Mouse (Mus musculus) testis, adult 2 months (tissue): ENCODE data around the gene Becn1.

ENCODE experiments used
- CTCF ChIP-seq: fragments of 200-500 bp; IDR thresholded peaks from 2 replicates; pipeline ENCODE4 v1.5.1; 2012; ENCODE audit warnings: low read depth, mild to moderate bottlenecking, inconsistent platforms, low read length, moderate library complexity; ENCODE audit not compliant: control insufficient read depth, insufficient read depth, insufficient replicate concordance
- POLR2A ChIP-seq: fragments of 200-500 bp; IDR thresholded peaks from 2 replicates; pipeline ENCODE4 v1.6.1; 2012; ENCODE audit warnings: low read depth, mild to moderate bottlenecking, inconsistent platforms, low read length, moderate library complexity; ENCODE audit not compliant: control insufficient read depth

DNA sequence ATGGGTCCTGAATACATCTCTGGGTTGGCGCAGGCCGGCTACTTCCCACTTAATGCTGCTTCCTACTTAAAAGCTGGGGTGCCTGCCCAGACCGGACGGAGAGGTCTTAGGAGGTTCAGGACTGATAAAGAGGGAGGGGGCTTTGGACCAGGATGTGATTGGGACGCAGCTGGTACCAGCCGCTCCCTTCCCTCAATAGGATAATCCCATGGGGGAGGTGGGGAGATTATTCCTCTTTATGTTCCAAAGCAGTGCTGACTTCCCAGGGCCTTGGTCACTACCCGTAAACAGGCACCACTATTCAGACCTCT lies 55.4 kb downstream of the Becn1 start:
- TF ChIP-seq POLR2A (no peak), CTCF (no peak)
